Mouse (Mus musculus) spleen, adult 2 months (tissue): ENCODE results near the gene Mapk8ip3. TPM values are rescaled to one million over a fixed set of nuclear protein-coding genes. Genes with fewer than 3 reads are reported as not detected.

Experiments used
- DNase-seq, 2 experiments: peaks; one replicate each; pipeline versions ENCODE4 v3.0.0 to v3.0.0-alpha.2; 2012 to 2021; ENCODE audit warnings: low spot score in 2 of 2, low read depth in 1 of 2
- H3K27ac ChIP-seq: fragments of 200-500 bp; 2 replicates; pipeline ENCODE4 v1.5.1; 2012; ENCODE audit warnings: low read length, inconsistent platforms; ENCODE audit not compliant: insufficient read depth
- H3K27me3 ChIP-seq: fragments of 200-500 bp; 2 replicates; pipeline ENCODE4 v1.6.1; 2012; ENCODE audit warnings: mild to moderate bottlenecking, moderate library complexity, low read length, inconsistent platforms; ENCODE audit not compliant: control insufficient read depth, insufficient read depth
- H3K36me3 ChIP-seq: fragments of 200-500 bp; 2 replicates; pipeline ENCODE4 v1.6.1; 2012; ENCODE audit warnings: mild to moderate bottlenecking, low read length, inconsistent platforms; ENCODE audit not compliant: control insufficient read depth, insufficient read depth
- H3K4me1 ChIP-seq: fragments of 200-500 bp; 2 replicates; pipeline ENCODE4 v1.6.1; 2011; ENCODE audit warnings: inconsistent platforms; ENCODE audit not compliant: control insufficient read depth, insufficient read depth, insufficient read length
- H3K4me3 ChIP-seq: fragments of 200-500 bp; 2 replicates; pipeline ENCODE4 v1.5.1; 2011; ENCODE audit warnings: mild to moderate bottlenecking, inconsistent platforms; ENCODE audit not compliant: insufficient read depth, insufficient read length; ENCODE audit errors: extremely low read depth
- CTCF ChIP-seq: fragments of 200-500 bp; IDR thresholded peaks from 2 replicates; pipeline ENCODE4 v1.5.1; 2011; ENCODE audit warnings: mild to moderate bottlenecking, inconsistent platforms; ENCODE audit not compliant: insufficient read depth, insufficient read length, insufficient replicate concordance; ENCODE audit errors: extremely low read depth
- POLR2A ChIP-seq: fragments of 200-500 bp; IDR thresholded peaks from 2 replicates; pipeline ENCODE4 v1.6.1; 2011; ENCODE audit warnings: low read depth, low read length, inconsistent platforms
- WGBS: fragments of 180-500 bp; shearing (Covaris S2); methylation state at CpG from one replicate; pipeline ENCODE4 v1.1.7; 2018; 5-methylcytosine and 5-hydroxymethylcytosine counted together
- polyA plus RNA-seq: library from polyadenylated mRNA; depleted of rRNA; stranded (reverse); fragments of >200 nt; gene quantifications from 2 replicates; pipeline ENCODE4 v1.2.3, GENCODE M21; 2012

Gene Mapk8ip3
- polyA plus RNA-seq, 1 experiment: 135 TPM

DNA sequence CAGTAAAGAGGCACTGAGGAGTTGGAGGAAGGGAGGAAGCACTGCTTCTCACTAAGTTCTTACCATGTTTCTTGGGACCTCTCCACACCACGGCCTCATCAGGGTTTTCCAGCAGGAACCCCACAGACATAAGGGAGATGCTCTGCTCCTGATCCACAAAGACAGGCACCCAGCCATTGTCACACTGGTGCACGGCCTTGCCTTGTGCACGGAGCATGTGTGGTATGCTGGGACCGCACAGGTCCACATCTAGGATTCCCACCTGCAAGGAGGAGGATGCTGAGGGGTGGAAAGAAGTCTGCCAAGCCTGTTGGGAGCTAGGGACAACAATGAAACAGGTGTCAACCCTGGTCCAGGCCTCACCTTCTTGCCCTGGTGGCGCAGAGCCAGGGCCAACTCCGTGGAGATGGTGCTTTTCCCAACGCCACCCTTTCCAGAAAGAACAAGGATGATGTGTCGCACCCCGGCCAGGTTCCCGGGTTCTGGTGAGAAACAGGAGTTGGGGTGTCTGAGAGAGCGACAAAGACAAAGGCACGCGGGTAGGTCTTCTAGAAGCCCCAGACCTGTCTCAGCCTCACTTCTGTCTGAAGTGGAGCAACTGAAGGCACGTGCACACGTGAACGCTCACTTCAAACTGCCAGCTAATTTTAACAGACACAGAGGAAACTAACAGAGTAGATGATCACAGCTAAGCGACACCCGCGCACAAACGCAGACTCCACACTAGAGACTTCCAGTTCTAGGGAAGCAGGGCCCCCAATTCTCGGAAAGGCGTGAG lies 51.2 kb downstream of the Mapk8ip3 start:
- Histone ChIP-seq H3K4me3 (peak overlapping the region; percentile 88), H3K36me3 (peaks cover 13% of the 10 kb centered on the region), H3K4me1 (peaks cover 13% of the 10 kb centered on the region), H3K27me3 (no peaks in the 10 kb centered on the region), H3K27ac (peak overlapping the region; percentile 63)
- no peak for TF ChIP-seq CTCF
- no peak for TF ChIP-seq POLR2A
- no peak for DNase-seq
- 23% methylated on average over 22 of the region's 22 CpGs for WGBS

GRCm38 (mm10) chr17:24884391-24884790 lies 52.4 kb downstream of the Mapk8ip3 start:
- Histone ChIP-seq H3K4me1 (peaks cover 13% of the 10 kb centered on the region), H3K4me3 (no peak overlapping the region), H3K36me3 (peaks cover 10% of the 10 kb centered on the region), H3K27me3 (no peaks in the 10 kb centered on the region), H3K27ac (no peak overlapping the region)
- no peak for DNase-seq
- 93% methylated on average over 6 of the region's 6 CpGs for WGBS
- TF ChIP-seq POLR2A (no peak), CTCF (no peak)

- peaks cover 10% of the 10 kb centered on the region for H3K36me3 ChIP-seq
- peaks cover 6% of the 10 kb centered on the region for H3K4me1 ChIP-seq
- DNase-seq: peak in 1 of 2 experiments; percentile 28
- no peaks in the 10 kb centered on the region for H3K27me3 ChIP-seq
- no peak overlapping the region for H3K27ac ChIP-seq
- 42% methylated on average over 7 of the region's 7 CpGs for WGBS
- TF ChIP-seq CTCF: peak; percentile 39; the same call in 1 of the 2 replicates
- TF ChIP-seq POLR2A: no peak
- H3K4me3 ChIP-seq: no peak overlapping the region
Observed at GRCm38 (mm10) chr17:24881738-24882440, 54.9 kb downstream of the Mapk8ip3 start.

- H3K4me1 ChIP-seq: no peaks in the 10 kb centered on the region
- no peak for DNase-seq
- 84% methylated on average over 8 of the region's 8 CpGs for WGBS
- TF ChIP-seq POLR2A (no peak), CTCF (no peak)
- no peaks in the 10 kb centered on the region for H3K27me3 ChIP-seq
- no peak overlapping the region for H3K4me3 ChIP-seq
- H3K36me3 ChIP-seq: peaks cover 7% of the 10 kb centered on the region
- no peak overlapping the region for H3K27ac ChIP-seq
Observed at GRCm38 (mm10) chr17:24878531-24878930, 58.2 kb downstream of the Mapk8ip3 start.

GRCm38 (mm10) chr17:24878117-24878397 lies 58.7 kb downstream of the Mapk8ip3 start:
- Histone ChIP-seq H3K27me3 (no peaks in the 10 kb centered on the region), H3K4me1 (no peaks in the 10 kb centered on the region), H3K36me3 (peaks cover 4% of the 10 kb centered on the region), H3K27ac (no peak overlapping the region), H3K4me3 (no peak overlapping the region)
- 64% methylated on average over 5 of the region's 5 CpGs for WGBS
- TF ChIP-seq POLR2A (no peak), CTCF (no peak)
- DNase-seq: no peak

DNA sequence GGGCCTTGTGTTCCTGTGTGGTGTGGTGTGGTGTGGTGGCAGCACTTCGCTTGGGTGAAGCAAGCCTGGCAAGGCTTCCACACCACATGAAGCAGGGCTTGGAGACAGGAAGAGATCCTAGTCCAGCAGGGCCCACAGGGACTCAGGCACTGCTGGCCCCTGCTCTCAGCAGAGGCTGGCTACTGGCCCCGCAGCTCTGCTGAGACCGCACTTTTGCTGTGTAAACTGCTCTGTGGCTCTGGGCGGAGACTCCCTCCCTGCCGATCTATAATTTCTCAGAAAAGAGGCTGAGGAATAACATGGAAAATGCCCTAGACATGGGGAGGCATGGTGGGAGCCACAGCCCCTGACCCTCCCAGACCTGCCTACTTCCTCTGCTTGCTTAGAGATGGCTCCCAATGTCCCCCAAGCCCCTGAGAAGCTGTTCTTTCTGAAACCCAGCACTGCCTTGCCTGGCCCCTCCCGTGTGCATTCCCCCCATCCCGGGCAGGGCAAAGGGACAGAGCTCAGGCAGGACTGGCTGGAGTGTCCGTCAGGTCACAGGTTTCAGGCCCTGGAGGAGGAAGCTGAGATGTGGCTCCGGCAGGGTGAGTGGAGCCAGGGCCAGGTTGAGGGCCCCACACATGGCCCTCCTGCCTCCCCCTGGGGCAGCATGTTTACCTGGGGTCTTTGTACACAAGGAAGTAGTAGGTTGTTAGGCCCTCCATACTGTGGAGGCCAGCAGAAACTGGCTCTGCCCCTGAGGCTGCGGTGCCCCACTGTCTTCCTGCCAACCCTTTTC lies 59.3 kb downstream of the Mapk8ip3 start:
- Histone ChIP-seq H3K4me3 (no peak overlapping the region), H3K27me3 (no peaks in the 10 kb centered on the region), H3K4me1 (no peaks in the 10 kb centered on the region), H3K27ac (no peak overlapping the region), H3K36me3 (no peaks in the 10 kb centered on the region; the same call in 1 of the 2 replicates)
- no peak for DNase-seq
- TF ChIP-seq CTCF: no peak
- TF ChIP-seq POLR2A: no peak
- 83% methylated on average over 10 of the region's 10 CpGs for WGBS

DNA sequence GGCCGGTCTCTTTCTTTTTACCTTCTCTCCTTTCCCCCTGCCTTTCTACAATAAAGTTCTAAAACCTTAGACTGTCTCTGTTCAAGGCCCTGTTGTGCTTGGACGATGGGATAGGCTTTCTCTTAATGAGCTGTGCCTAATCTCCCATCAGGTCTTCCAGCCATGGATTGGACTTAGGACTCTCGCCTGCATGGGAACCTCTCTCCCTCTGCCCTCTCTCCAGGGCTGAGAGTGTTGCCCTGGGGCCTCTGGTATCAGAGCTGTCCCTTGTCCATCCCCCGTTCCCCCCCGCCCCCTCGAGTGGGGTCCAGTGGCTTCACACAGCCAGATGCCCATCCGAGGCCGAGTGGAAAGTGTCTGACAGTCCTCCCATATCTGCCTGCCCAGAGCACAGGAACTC lies 61.8 kb downstream of the Mapk8ip3 start:
- no peaks in the 10 kb centered on the region for H3K36me3 ChIP-seq
- no peaks in the 10 kb centered on the region for H3K27me3 ChIP-seq
- no peaks in the 10 kb centered on the region for H3K4me1 ChIP-seq
- H3K27ac ChIP-seq: no peak overlapping the region
- TF ChIP-seq CTCF (no peak), POLR2A (no peak)
- WGBS: 90% methylated on average over 8 of the region's 8 CpGs
- no peak overlapping the region for H3K4me3 ChIP-seq
- DNase-seq: no peak
